Mouse (Mus musculus) liver, embryonic 12.5 days (tissue): Measurements from ENCODE around the gene March8. TPM values are rescaled to one million over a fixed set of nuclear protein-coding genes. Genes with fewer than 3 reads are reported as not detected.
A peak's percentile ranks its signal among the peaks of the same experiment; 100 is the strongest.

Source experiments
- ATAC-seq: fragments of 200-750 bp; cut with Nextera tagmentation; 2 replicates; pipeline ENCODE4 v1.8.0; 2017; ENCODE audit warnings: moderate number of reproducible peaks, mild to moderate bottlenecking, moderate library complexity
- H3K27ac ChIP-seq: fragments of 300-500 bp; sonication (generic); 2 replicates; pipeline ENCODE4 v1.5.1; 2016; ENCODE audit warnings: mild to moderate bottlenecking
- H3K27me3 ChIP-seq: fragments of 300-500 bp; sonication (generic); replicated peaks from 2 replicates; pipeline ENCODE4 v1.6.1; 2016; ENCODE audit warnings: mild to moderate bottlenecking, moderate library complexity
- H3K36me3 ChIP-seq: fragments of 300-500 bp; sonication (generic); 2 replicates; pipeline ENCODE4 v1.6.1; 2016; ENCODE audit warnings: mild to moderate bottlenecking, moderate library complexity
- H3K4me1 ChIP-seq: fragments of 300-500 bp; sonication (generic); 2 replicates; pipeline ENCODE4 v1.6.1; 2016
- H3K4me2 ChIP-seq: fragments of 300-500 bp; sonication (generic); 2 replicates; pipeline ENCODE4 v1.6.1; 2016; ENCODE audit warnings: mild to moderate bottlenecking, moderate library complexity
- H3K4me3 ChIP-seq: fragments of 300-500 bp; sonication (generic); 2 replicates; pipeline ENCODE4 v1.5.1; 2016; ENCODE audit warnings: mild to moderate bottlenecking, moderate library complexity
- H3K9ac ChIP-seq: fragments of 300-500 bp; sonication (generic); 2 replicates; pipeline ENCODE4 v1.6.1; 2016; ENCODE audit warnings: mild to moderate bottlenecking, moderate library complexity
- H3K9me3 ChIP-seq: fragments of 300-500 bp; sonication (generic); replicated peaks from 2 replicates; pipeline ENCODE4 v1.6.1; 2016; ENCODE audit warnings: mild to moderate bottlenecking, moderate library complexity
- WGBS: fragments of 180-500 bp; shearing (Covaris S2); methylation state at CpG from one replicate; pipeline ENCODE4 v1.1.7; 2016; ENCODE audit not compliant: insufficient replicate concordance; 5-methylcytosine and 5-hydroxymethylcytosine counted together
- polyA plus RNA-seq: library from polyadenylated mRNA; unstranded; fragments of >200 nt; fragmentation: Nextera tagmentation; extraction: Ambion mirVana; gene quantifications from 2 replicates; pipeline ENCODE4 v1.2.1, GENCODE M21; 2016

The March8 gene
- 85.2 and 94.3 TPM in 2 replicates for polyA plus RNA-seq

DNA sequence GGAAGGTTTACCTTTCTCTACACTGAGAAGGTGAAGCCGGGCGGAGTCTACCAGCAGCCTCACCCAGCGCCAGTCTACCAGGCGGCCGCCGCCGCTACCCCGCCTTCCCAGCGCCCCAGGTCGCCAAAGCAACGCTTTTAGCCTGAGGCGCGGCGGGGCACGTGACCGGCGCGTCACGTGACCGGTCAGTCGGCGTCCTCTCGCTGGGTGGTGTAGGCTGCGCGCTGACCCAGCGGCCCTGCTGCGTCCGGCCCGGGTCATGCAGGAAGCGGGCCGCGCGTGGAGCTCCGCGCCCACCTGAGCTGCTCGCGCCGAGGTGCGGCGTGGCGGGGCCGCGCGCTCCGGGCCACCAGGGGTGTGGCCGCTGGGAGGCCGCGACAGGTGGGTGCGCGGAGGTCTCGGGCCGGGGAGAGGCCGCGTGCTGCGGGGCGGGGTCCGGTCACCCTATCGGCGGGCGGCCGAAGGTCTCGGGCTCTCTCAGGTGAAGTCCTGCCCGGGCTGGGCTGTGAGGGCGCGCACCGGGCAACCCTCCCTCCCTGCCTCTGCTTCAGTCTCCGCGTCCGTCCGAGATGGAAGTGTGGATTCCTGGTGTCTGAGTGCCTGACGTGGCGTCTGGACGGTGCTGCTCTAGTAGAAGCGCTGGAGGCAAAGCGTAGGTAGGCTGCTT is at the start of gene March8:
March8 (plus strand) TSS at position 190 of the 667 bp plus-strand sequence.
- Histone ChIP-seq H3K4me1 (peaks cover 44% of the 10 kb centered on the region), H3K27ac (peak within 1 kb of the TSS; percentile 86), H3K36me3 (peaks cover 20% of the 10 kb centered on the region), H3K9me3 (no peaks in the 10 kb centered on the region), H3K27me3 (peaks cover 13% of the 10 kb centered on the region; the same call in 1 of the 2 replicates), H3K9ac (peak within 1 kb of the TSS; percentile 77), H3K4me2 (peak within 1 kb of the TSS; percentile 76), H3K4me3 (peak within 1 kb of the TSS; percentile 90)
- under 1% methylated on average over 75 of the region's 75 CpGs for WGBS
- ATAC-seq = peak; percentile 94

DNA sequence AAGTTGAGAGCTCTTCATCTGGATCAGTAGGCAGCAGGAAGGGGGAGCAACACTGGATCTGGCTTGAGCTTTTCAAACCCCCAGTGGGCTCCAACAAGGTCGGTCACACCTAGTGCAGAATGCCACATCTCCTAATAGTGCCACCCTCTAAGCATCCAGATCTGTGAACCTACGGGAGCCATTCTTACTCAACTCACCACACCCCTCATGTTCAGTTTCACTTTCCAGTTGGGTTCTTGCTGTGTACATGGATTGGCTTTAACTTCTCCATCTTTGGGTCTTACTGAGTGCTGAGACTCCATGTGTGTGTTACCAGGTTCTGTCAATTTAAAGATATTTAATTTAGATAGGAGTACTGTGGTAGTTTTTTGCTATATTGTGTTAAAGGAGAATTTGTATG is 26.4 kb upstream of the March8 start:
- no peak for ATAC-seq
- no peaks in the 10 kb centered on the region for H3K36me3 ChIP-seq
- no peak overlapping the region for H3K27ac ChIP-seq
- 73% methylated on average over 2 of the region's 2 CpGs for WGBS
- H3K27me3 ChIP-seq = no peaks in the 10 kb centered on the region
- no peak overlapping the region for H3K4me3 ChIP-seq
- H3K9me3 ChIP-seq = no peaks in the 10 kb centered on the region
- no peak overlapping the region for H3K9ac ChIP-seq
- 0 out of 2 replicates have a peak, but pooled peaks cover 3% of the 10 kb centered on the region for H3K4me1 ChIP-seq
- H3K4me2 ChIP-seq = no peak overlapping the region

DNA sequence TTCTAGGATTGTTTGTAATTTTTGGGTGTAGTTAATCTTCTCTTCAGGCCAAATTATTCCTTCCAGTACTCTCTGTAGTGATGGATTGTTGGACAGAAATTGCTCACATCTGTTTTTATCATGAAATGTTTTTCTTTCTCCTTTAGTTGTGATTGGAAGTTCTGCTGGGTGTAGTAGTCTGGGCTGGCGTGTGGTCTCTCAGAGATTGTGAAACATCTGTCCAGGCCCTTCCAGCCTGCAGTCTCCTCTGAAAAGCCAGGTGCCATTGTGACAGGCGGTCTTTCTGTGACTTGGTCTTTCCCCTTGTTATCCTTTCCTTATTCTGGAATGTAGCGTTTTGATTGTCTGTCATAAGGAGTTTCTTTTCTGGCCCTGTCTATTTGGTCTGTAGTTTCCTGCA is 18.6 kb upstream of the March8 start:
- WGBS = 68% methylated on average over 3 of the region's 3 CpGs
- no peak overlapping the region for H3K27ac ChIP-seq
- H3K27me3 ChIP-seq = no peaks in the 10 kb centered on the region
- H3K9me3 ChIP-seq = no peaks in the 10 kb centered on the region
- ATAC-seq = no peak
- H3K4me3 ChIP-seq = no peak overlapping the region
- H3K4me1 ChIP-seq = no peaks in the 10 kb centered on the region
- no peak overlapping the region for H3K9ac ChIP-seq
- H3K36me3 ChIP-seq = no peaks in the 10 kb centered on the region
- H3K4me2 ChIP-seq = no peak overlapping the region

DNA sequence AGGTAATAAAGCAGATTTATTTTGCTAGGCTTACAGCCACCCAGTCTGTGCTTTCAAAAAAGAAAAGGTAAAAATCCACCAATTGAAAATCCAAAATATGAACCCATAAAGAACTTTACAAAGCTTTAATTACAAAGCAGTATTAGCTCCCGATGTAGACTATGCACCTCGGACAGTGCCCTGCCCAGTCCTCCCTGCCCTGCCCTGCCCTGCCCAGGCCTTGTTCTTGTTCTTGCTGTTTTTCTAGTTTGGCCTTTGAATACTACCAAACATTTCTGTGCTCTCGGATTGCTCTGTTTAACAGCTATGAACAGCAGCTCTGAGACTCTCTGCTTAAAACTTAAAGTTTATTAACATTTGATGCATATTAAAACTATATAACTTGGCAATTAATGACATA is 11.2 kb upstream of the March8 start:
- H3K4me1 ChIP-seq = no peaks in the 10 kb centered on the region
- no peak overlapping the region for H3K27ac ChIP-seq
- ATAC-seq = no peak
- H3K4me2 ChIP-seq = no peak overlapping the region
- no peaks in the 10 kb centered on the region for H3K27me3 ChIP-seq
- WGBS = 74% methylated on average over 3 of the region's 3 CpGs
- no peak overlapping the region for H3K9ac ChIP-seq
- no peak overlapping the region for H3K4me3 ChIP-seq
- 0 out of 2 replicates have a peak, but pooled peaks cover 3% of the 10 kb centered on the region for H3K36me3 ChIP-seq
- H3K9me3 ChIP-seq = no peaks in the 10 kb centered on the region

DNA sequence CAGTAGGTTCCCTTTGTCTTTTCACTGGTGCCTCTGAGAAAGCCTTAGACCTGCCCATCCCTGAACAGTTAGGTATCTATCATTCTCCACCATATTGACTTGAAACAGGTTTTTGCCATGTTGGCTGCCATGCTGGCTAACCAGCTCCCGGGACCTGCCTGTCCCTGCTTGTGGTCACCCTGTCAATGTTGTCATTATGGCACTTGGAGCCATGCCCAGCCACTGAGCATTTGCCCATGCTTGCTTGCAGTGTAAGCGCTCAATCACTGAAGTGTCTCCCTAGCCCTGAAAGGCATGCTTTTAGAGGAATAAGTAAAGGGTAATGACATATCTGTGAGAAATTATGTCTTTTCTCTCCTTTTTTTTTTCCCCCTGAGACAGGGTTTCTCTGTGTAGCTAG is 6.4 kb upstream of the March8 start:
- Histone ChIP-seq H3K4me3 (no peak overlapping the region), H3K4me1 (no peaks in the 10 kb centered on the region), H3K9ac (no peak overlapping the region), H3K9me3 (no peaks in the 10 kb centered on the region), H3K27me3 (peaks cover 6% of the 10 kb centered on the region; the same call in 1 of the 2 replicates), H3K4me2 (no peak overlapping the region), H3K27ac (no peak overlapping the region), H3K36me3 (0 out of 2 replicates have a peak, but pooled peaks cover 3% of the 10 kb centered on the region)
- 83% methylated on average over 2 of the region's 2 CpGs for WGBS
- ATAC-seq = no peak

DNA sequence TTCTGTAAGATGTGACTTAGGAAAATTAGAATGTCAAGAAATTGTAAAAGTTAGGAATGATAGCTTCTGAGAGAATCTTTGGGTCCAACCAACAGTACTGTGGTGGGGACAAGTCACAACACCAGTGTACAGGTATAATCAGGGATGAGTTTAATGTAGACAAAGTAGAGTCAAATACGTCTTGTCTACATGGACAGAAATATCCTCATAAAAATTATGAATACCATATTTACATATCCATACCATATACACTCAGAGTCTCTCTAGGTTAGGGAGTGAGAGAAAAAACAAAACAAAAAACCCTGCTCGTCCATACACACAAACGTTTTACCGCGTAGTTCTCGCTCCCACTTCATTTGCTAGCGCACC is 374 bp upstream of the March8 start:
- 2% methylated on average over 7 of the region's 7 CpGs for WGBS
- peak overlapping the region; percentile 86; the same call in 1 of the 2 replicates for H3K27ac ChIP-seq
- H3K27me3 ChIP-seq = peaks cover 13% of the 10 kb centered on the region; the same call in 1 of the 2 replicates
- H3K9me3 ChIP-seq = no peaks in the 10 kb centered on the region
- H3K36me3 ChIP-seq = peaks cover 18% of the 10 kb centered on the region
- H3K9ac ChIP-seq = peak overlapping the region; percentile 77
- H3K4me2 ChIP-seq = peak overlapping the region; percentile 76
- H3K4me1 ChIP-seq = peaks cover 38% of the 10 kb centered on the region
- peak overlapping the region; percentile 90 for H3K4me3 ChIP-seq
- no peak; the same call in 1 of the 2 replicates for ATAC-seq

DNA sequence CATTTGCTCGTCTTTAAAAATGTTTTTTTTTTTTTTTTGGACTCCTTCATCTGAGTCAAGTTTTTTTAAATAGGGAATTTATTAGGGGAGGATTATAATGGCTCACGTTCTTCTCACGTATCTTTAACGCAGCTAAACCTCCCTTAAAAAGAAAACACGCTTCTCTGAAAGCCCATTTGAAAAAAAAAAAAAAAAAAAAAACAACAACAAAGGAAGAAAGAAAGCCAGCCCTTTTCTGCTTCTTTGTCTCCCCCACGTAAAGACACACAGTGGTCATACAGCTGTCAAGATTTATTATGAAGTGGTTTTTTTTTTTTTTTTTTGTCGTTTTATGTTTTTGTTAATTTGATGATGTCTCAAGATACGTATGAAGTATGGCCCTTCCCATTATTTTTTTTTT is 696 bp downstream of the March8 start:
- H3K4me1 ChIP-seq = peaks cover 47% of the 10 kb centered on the region
- H3K27me3 ChIP-seq = peaks cover 13% of the 10 kb centered on the region; the same call in 1 of the 2 replicates
- WGBS = 7% methylated on average over 8 of the region's 8 CpGs
- ATAC-seq = no peak
- H3K36me3 ChIP-seq = peaks cover 23% of the 10 kb centered on the region
- H3K9ac ChIP-seq = peak overlapping the region; percentile 77
- H3K9me3 ChIP-seq = no peaks in the 10 kb centered on the region
- peak overlapping the region; percentile 76 for H3K4me2 ChIP-seq
- peak overlapping the region; percentile 90 for H3K4me3 ChIP-seq
- peak overlapping the region; percentile 86 for H3K27ac ChIP-seq

DNA sequence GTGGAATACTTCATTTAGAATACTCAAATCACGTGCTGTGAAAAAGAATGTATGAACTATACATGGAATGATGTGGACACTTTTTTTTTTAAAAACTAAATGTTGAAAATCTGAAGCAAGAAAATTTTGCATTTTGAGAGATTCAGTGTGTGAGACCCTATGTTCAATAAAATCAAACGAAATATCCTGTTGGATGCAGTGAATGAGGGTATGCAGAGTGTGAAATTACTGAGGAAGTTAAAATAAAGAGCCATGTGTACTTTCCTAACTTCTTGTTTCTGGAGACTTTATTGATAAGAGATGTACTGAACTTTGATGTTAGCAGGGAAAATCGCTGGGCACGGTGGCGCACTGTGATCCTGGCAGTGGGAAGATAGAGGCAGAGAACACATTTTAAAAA is 1.3 kb downstream of the March8 start:
- WGBS = 52% methylated on average over 5 of the region's 5 CpGs
- peak overlapping the region; percentile 90 for H3K4me3 ChIP-seq
- H3K9ac ChIP-seq = peak overlapping the region; percentile 77
- peaks cover 23% of the 10 kb centered on the region for H3K36me3 ChIP-seq
- no peaks in the 10 kb centered on the region for H3K9me3 ChIP-seq
- H3K4me1 ChIP-seq = peaks cover 51% of the 10 kb centered on the region
- ATAC-seq = no peak
- peaks cover 13% of the 10 kb centered on the region; the same call in 1 of the 2 replicates for H3K27me3 ChIP-seq
- peak overlapping the region; percentile 38; the same call in 1 of the 2 replicates for H3K27ac ChIP-seq
- H3K4me2 ChIP-seq = peak overlapping the region; percentile 76

DNA sequence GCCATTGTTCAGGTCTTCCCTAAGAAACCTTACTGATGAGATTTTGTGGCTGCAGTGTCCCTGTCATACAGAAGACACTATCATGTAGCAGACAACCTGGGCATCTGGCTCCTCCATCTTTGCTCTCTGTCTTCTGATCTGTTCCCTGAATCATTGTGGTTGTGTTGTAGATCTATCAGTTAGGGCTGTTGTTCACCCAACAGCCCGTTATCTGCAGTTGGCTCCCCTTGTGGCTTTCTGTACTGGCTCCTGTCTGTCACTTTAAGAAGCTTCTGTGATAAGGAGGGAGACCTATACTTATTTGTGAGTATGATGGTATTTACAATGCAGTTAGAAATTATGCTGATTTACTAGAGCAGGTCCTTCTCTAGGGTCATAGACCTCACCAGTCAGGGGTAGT is 2.7 kb downstream of the March8 start:
- Histone ChIP-seq H3K27ac (peak overlapping the region; percentile 76), H3K36me3 (peaks cover 26% of the 10 kb centered on the region), H3K9ac (peak overlapping the region; percentile 22; the same call in 1 of the 2 replicates), H3K4me3 (peak overlapping the region; percentile 90), H3K4me2 (peak overlapping the region; percentile 76), H3K27me3 (peaks cover 13% of the 10 kb centered on the region; the same call in 1 of the 2 replicates), H3K4me1 (peaks cover 53% of the 10 kb centered on the region), H3K9me3 (no peaks in the 10 kb centered on the region)
- 15% methylated on average over 1 of the region's 1 CpGs for WGBS
- ATAC-seq = no peak

DNA sequence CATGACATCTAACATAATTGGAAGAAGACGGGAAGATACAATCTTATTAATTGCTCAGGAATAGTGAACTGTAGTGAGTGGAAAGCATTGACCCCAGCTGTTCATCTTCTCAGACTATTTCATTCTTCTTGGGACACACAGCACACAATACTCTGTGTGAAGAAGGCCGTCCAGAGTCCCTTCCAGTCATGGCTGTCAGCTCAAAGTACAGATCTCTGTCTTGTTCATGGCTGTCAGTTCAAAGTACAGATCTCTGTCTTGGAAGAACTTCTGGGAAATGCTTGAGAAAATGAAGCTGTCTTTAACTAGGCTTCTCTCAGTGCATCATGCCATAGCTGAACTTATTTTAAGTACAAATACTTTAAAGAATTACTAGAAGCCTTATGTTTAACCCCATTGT is 10.1 kb downstream of the March8 start:
- Histone ChIP-seq H3K27ac (peak overlapping the region; percentile 52), H3K36me3 (peaks cover 12% of the 10 kb centered on the region; the same call in 1 of the 2 replicates), H3K9ac (no peak overlapping the region), H3K4me2 (no peak overlapping the region), H3K4me3 (no peak overlapping the region), H3K9me3 (no peaks in the 10 kb centered on the region), H3K4me1 (peaks cover 46% of the 10 kb centered on the region), H3K27me3 (no peaks in the 10 kb centered on the region)
- ATAC-seq = no peak
- WGBS = 71% methylated on average over 2 of the region's 2 CpGs

DNA sequence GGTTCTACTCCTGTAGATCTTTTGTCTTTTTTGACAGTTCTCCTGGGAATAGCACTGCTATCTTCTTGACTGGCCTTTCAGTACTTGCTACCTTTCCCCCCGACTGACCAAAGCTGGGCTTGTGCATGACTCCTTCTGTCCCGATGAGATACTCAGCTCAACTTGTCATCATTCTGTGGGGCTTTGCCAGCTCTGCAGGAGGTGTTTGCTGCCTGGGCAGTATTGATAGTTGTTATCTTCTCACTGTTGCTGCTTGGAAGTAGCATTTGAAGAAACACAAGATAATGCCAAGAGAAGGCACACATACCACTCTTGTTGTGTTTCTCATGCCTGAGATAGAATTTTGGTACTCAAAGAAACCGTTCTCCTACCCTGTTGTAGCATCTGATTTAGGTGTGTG is 12.2 kb downstream of the March8 start:
- Histone ChIP-seq H3K27ac (peak overlapping the region; percentile 97), H3K27me3 (no peaks in the 10 kb centered on the region), H3K4me2 (peak overlapping the region; percentile 77), H3K4me1 (peaks cover 55% of the 10 kb centered on the region), H3K4me3 (peak overlapping the region; percentile 66), H3K9ac (peak overlapping the region; percentile 79), H3K9me3 (no peaks in the 10 kb centered on the region), H3K36me3 (peaks cover 16% of the 10 kb centered on the region)
- WGBS = 16% methylated on average over 3 of the region's 3 CpGs
- peak; percentile 95 for ATAC-seq

DNA sequence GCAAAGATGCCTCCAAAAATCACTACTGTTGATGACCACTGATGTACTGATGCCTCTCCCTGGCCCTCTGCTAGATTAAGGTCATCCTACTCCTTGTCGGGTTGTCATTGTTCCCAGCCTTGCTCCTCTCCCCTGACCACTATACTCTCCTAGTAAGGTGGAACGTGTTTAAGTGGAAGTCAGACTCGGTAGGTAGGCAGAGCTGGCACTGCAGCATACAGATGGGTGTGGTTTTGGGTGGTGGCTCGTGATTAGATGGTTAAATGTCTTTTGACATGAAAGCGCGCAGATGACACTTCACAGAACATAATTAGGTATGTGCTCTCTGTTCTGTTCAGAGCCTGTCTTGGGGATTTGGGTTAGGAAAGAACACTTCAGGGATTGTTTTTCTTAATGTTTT is 12.8 kb downstream of the March8 start:
- 26% methylated on average over 6 of the region's 6 CpGs for WGBS
- peak overlapping the region; percentile 66 for H3K4me3 ChIP-seq
- H3K9ac ChIP-seq = peak overlapping the region; percentile 79
- H3K9me3 ChIP-seq = no peaks in the 10 kb centered on the region
- H3K27ac ChIP-seq = peak overlapping the region; percentile 97
- peak overlapping the region; percentile 77 for H3K4me2 ChIP-seq
- H3K4me1 ChIP-seq = peaks cover 61% of the 10 kb centered on the region
- H3K27me3 ChIP-seq = no peaks in the 10 kb centered on the region
- H3K36me3 ChIP-seq = peaks cover 15% of the 10 kb centered on the region
- peak; percentile 87 for ATAC-seq
